Mouse (Mus musculus): ENCODE measurements around the gene Acsm2. TPM values are rescaled to one million over a fixed set of nuclear protein-coding genes. Genes with fewer than 3 reads are reported as not detected.
"Not testable (repeated sequence)": the region's sequence is repeated elsewhere in the genome, so short reads cannot be mapped to it uniquely, and the experiment has no call there.

The Acsm2 gene
- polyA plus RNA-seq, 1 experiment from 2014 or later: not detected

DNA sequence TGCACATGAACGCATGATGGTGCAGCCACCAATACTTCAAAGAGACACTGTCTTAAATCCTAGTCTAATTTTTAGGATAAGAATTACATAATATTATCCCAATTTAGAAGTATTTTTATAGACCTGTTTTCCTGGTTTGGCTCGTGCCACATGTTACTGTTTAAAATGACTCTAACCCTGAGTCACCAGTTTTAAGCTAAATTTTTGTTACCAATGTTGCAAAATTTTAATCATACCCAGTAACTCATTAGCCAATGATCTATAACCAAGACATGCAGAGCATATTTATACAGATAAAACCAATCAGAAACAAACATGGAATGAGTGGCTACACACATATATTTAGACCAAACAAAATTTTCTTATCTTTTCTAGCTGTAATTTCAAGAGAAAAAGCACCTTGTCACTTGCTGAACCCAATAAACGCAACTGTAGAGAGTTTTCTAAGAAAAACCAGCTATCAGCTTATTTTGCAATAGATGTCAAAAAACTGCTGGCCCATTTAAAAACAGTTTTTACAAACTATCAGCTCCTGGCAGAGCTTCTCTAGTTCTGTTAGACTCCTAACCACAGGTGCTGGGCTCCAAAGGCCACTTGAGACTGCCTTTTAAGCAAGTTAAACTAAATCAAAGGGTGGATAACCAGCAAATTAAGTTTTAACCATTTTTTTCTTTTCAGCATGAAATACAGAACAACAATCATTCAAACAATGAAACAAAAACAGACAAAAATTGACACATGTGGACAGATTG, 3.5 kb upstream of the Acsm2 start:
- Histone ChIP-seq H3K4me1 (ENCODE audit: control insufficient read depth, insufficient read depth, low read length) (no peaks in the 10 kb centered on the region), H3K27me3 (ENCODE audit: control insufficient read depth, insufficient read depth, low read length) (no peaks in the 10 kb centered on the region), H3K27ac (ENCODE audit: low read length) (no peak overlapping the region), H3K4me3 (replicated peaks; ENCODE audit: low read length) (no peak overlapping the region), H3K9me3 (replicated peaks; ENCODE audit: control insufficient read depth, low read length) (no peaks in the 10 kb centered on the region), H3K4me2 (ENCODE audit: low read depth, low read length) (no peak overlapping the region), H3K9ac (ENCODE audit: low read length) (no peak overlapping the region), H3K36me3 (ENCODE audit: control insufficient read depth, insufficient read depth, low read length) (no peaks in the 10 kb centered on the region)
- no peak for ATAC-seq (ENCODE audit: insufficient read depth, low FRiP score)
- WGBS: 72% methylated on average over 3 of the region's 3 CpGs

DNA sequence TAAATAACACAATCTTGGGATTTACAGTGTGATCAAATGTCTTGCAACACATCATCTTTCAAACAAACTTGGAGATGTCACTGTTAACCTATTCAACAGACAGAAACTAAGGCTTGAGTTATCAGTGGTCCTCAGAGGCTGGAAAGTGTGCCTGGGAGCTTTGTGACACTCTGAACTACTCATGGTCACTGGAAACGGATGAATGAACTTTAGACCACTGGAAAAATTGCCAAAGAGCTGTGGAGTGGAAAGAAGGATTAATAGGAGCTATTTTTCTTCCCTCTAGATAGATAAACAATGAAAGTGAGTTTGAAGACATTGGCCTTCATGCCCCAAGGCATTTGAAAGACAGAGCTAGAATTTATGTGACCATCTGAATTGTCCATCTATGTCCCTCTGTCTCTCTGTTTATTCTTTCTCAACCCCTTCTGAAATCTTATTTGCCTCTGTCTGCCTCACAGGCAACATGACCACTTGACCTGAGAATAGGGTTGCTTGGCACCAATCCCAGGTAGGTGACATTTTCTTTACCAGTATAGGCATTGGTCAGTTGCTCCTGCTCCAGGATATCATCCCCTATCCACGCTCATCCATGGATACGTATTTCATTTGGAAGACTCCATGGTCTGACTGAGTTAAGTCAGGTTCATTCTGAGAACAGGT, 5.8 kb downstream of the Acsm2 start:
- H3K9ac ChIP-seq (ENCODE audit: low read length): no peak overlapping the region
- H3K9me3 ChIP-seq (replicated peaks; ENCODE audit: control insufficient read depth, low read length): no peaks in the 10 kb centered on the region
- no peak overlapping the region for H3K4me3 ChIP-seq (replicated peaks; ENCODE audit: low read length)
- H3K27ac ChIP-seq (ENCODE audit: low read length): no peak overlapping the region
- no peaks in the 10 kb centered on the region for H3K36me3 ChIP-seq (ENCODE audit: control insufficient read depth, insufficient read depth, low read length)
- 77% methylated on average over 3 of the region's 3 CpGs for WGBS
- no peaks in the 10 kb centered on the region for H3K27me3 ChIP-seq (ENCODE audit: control insufficient read depth, insufficient read depth, low read length)
- H3K4me2 ChIP-seq (ENCODE audit: low read depth, low read length): no peak overlapping the region
- H3K4me1 ChIP-seq (ENCODE audit: control insufficient read depth, insufficient read depth, low read length): no peaks in the 10 kb centered on the region
- ATAC-seq (ENCODE audit: insufficient read depth, low FRiP score): no peak

DNA sequence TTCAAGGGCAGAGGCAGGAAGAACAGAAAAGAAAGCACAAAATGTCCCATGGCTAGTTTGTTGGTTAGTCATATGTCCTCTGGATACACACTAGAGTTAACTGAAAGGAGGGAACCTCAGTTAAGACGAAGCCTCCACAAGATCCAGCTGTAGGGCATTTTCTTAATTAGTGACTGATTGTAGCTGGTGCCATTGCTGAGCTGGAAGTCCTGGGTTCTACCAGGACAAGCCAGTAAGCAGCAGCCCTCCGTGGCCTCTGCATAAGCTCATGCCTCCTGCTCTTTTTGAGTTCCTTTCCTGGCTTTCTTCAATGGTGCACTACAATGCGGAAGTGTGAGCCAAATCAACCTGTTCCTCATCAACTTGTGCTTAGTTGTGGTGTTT, 6.3 kb downstream of the Acsm2 start:
- Histone ChIP-seq H3K4me3 (replicated peaks; ENCODE audit: low read length) (no peak overlapping the region), H3K27me3 (ENCODE audit: control insufficient read depth, insufficient read depth, low read length) (no peaks in the 10 kb centered on the region), H3K4me2 (ENCODE audit: low read depth, low read length) (no peak overlapping the region), H3K36me3 (ENCODE audit: control insufficient read depth, insufficient read depth, low read length) (no peaks in the 10 kb centered on the region), H3K9me3 (replicated peaks; ENCODE audit: control insufficient read depth, low read length) (no peaks in the 10 kb centered on the region), H3K9ac (ENCODE audit: low read length) (no peak overlapping the region), H3K27ac (ENCODE audit: low read length) (no peak overlapping the region), H3K4me1 (ENCODE audit: control insufficient read depth, insufficient read depth, low read length) (no peaks in the 10 kb centered on the region)
- WGBS: 84% methylated on average over 3 of the region's 3 CpGs
- no peak for ATAC-seq (ENCODE audit: insufficient read depth, low FRiP score)

DNA sequence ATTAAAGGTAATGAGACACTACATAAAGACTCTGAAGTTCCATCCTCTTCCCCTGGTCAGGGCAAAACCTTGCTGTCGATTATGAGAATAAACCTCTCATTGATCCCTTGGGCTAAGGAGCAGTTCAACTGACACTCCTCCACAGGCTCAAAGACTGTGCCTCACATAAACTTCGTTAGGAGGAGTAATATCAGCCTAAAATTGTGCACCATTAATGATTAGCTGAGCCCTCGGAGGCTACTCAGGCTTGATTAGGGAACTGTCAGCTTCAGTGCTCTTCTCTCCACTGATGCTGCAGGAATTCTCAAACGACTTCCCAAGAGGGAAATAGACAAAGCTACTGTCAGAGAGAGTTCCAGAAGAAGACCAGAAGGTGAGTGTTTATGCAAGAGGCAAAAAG, 7.3 kb downstream of the Acsm2 start:
- H3K9me3 ChIP-seq (replicated peaks; ENCODE audit: control insufficient read depth, low read length): no peaks in the 10 kb centered on the region
- no peaks in the 10 kb centered on the region for H3K36me3 ChIP-seq (ENCODE audit: control insufficient read depth, insufficient read depth, low read length)
- no peaks in the 10 kb centered on the region for H3K27me3 ChIP-seq (ENCODE audit: control insufficient read depth, insufficient read depth, low read length)
- H3K4me1 ChIP-seq (ENCODE audit: control insufficient read depth, insufficient read depth, low read length): no peaks in the 10 kb centered on the region
- H3K9ac ChIP-seq (ENCODE audit: low read length): no peak overlapping the region
- no peak overlapping the region for H3K27ac ChIP-seq (ENCODE audit: low read length)
- H3K4me2 ChIP-seq (ENCODE audit: low read depth, low read length): no peak overlapping the region
- 52% methylated on average over 4 of the region's 4 CpGs for WGBS
- no peak overlapping the region for H3K4me3 ChIP-seq (replicated peaks; ENCODE audit: low read length)
- no peak for ATAC-seq (ENCODE audit: insufficient read depth, low FRiP score)

DNA sequence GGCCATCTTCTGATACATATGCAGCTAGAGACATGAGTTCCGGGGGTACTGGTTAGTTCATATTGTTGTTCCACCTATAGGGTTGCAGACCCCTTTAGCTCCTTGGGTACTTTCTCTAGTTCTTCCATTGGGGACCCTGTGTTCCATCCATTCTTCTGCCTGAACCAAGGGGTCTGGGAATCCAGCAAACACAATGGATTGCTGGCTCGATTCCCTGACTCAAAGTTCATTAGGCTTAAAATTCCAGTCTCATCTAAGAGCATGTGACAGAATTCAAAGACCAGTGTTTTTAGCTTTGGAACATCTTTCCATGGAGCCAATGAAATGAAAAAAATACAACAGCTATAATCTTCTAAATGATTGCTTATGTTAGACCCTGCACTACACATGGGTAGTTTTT, 8.3 kb downstream of the Acsm2 start:
- H3K4me2 ChIP-seq (ENCODE audit: low read depth, low read length); H3K27ac ChIP-seq (ENCODE audit: low read length); ATAC-seq (ENCODE audit: insufficient read depth, low FRiP score); H3K4me3 ChIP-seq (replicated peaks; ENCODE audit: low read length); H3K36me3 ChIP-seq (ENCODE audit: control insufficient read depth, insufficient read depth, low read length); H3K9ac ChIP-seq (ENCODE audit: low read length); H3K9me3 ChIP-seq (replicated peaks; ENCODE audit: control insufficient read depth, low read length); H3K27me3 ChIP-seq (ENCODE audit: control insufficient read depth, insufficient read depth, low read length); H3K4me1 ChIP-seq (ENCODE audit: control insufficient read depth, insufficient read depth, low read length): not testable (repeated sequence)
- 88% methylated on average over 2 of the region's 2 CpGs for WGBS

DNA sequence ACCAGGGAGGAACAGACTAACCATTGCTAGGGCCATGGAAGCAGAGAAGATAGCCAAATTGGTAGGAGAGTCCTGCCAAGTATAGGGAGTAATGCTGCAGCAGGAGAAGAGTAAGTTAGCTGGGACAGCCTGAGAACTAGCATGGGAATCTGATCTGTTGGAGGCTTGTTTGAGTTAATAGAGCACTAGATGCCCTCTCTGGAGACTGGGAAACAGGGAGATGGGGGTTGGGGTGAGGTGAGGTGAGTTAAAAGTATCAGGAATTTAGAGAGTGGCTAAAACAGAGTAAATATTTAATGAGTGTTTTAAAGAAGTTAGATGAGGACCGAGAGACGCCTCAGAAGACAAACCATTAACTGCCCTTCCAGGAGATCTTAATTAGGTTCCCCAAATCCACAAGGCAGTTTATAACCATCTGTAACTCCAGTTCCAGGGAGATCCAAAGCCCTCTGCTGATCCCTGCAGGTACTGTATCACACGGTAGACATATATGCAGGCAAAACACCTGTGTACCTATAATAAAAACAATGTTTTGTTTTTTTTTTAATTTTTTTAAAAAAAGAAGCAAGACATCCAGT, 40.5 kb downstream of the Acsm2 start:
- Histone ChIP-seq H3K9ac (ENCODE audit: low read length) (no peak overlapping the region), H3K4me1 (ENCODE audit: control insufficient read depth, insufficient read depth, low read length) (no peaks in the 10 kb centered on the region), H3K9me3 (replicated peaks; ENCODE audit: control insufficient read depth, low read length) (no peaks in the 10 kb centered on the region), H3K4me3 (replicated peaks; ENCODE audit: low read length) (no peak overlapping the region), H3K27ac (ENCODE audit: low read length) (no peak overlapping the region), H3K36me3 (ENCODE audit: control insufficient read depth, insufficient read depth, low read length) (no peaks in the 10 kb centered on the region), H3K4me2 (ENCODE audit: low read depth, low read length) (no peak overlapping the region), H3K27me3 (ENCODE audit: control insufficient read depth, insufficient read depth, low read length) (no peaks in the 10 kb centered on the region)
- ATAC-seq (ENCODE audit: insufficient read depth, low FRiP score): no peak
- 45% methylated on average over 3 of the region's 3 CpGs for WGBS

DNA sequence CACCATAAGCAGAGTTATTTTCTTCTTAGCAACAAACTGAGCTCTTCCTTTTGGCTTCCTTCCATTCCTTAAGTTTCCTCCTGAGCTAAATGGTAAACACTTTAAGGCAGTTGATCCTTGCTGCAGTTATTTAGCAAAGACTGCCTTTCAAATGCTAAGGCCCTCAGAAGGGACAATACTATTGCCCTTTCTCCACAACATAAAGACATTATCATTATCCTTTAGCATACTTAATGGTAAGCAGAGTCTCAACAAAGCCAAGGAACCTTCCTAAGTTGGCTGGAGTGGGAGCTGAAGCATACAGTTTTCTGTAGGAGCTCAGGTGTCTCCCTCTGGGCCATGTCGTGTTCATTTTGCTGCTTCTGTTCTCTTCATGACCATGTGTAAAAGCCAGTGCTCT, 41.2 kb downstream of the Acsm2 start:
- Histone ChIP-seq H3K27ac (ENCODE audit: low read length) (no peak overlapping the region), H3K4me1 (ENCODE audit: control insufficient read depth, insufficient read depth, low read length) (no peaks in the 10 kb centered on the region), H3K27me3 (ENCODE audit: control insufficient read depth, insufficient read depth, low read length) (no peaks in the 10 kb centered on the region), H3K9me3 (replicated peaks; ENCODE audit: control insufficient read depth, low read length) (no peaks in the 10 kb centered on the region), H3K36me3 (ENCODE audit: control insufficient read depth, insufficient read depth, low read length) (no peaks in the 10 kb centered on the region), H3K4me3 (replicated peaks; ENCODE audit: low read length) (no peak overlapping the region), H3K4me2 (ENCODE audit: low read depth, low read length) (no peak overlapping the region), H3K9ac (ENCODE audit: low read length) (no peak overlapping the region)
- no peak for ATAC-seq (ENCODE audit: insufficient read depth, low FRiP score)
- 40% methylated on average over 1 of the region's 1 CpGs for WGBS

DNA sequence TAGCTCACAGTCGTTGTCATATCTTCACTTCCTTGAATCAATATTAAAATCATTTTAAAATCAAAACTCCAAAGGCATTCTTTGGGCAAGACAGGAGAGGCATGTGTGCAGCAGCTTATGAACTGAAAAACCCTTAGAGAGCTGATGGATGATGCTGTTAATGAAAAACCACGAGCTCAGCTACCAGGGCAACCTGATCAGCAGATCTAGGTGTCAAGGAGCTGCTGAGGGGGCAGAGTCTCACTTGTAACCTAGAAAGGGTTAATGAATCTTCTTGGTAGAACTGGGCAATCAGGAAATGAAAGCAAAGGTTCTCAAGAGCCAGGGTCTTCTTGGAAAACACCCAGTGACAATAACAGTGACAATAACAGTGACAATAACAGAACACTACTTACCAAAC, 42.4 kb downstream of the Acsm2 start:
- Histone ChIP-seq H3K4me3 (replicated peaks; ENCODE audit: low read length) (no peak overlapping the region), H3K27me3 (ENCODE audit: control insufficient read depth, insufficient read depth, low read length) (no peaks in the 10 kb centered on the region), H3K9ac (ENCODE audit: low read length) (no peak overlapping the region), H3K4me2 (ENCODE audit: low read depth, low read length) (no peak overlapping the region), H3K27ac (ENCODE audit: low read length) (no peak overlapping the region), H3K36me3 (ENCODE audit: control insufficient read depth, insufficient read depth, low read length) (no peaks in the 10 kb centered on the region), H3K9me3 (replicated peaks; ENCODE audit: control insufficient read depth, low read length) (no peaks in the 10 kb centered on the region), H3K4me1 (ENCODE audit: control insufficient read depth, insufficient read depth, low read length) (no peaks in the 10 kb centered on the region)
- 41% methylated on average over 2 of the region's 2 CpGs for WGBS
- no peak for ATAC-seq (ENCODE audit: insufficient read depth, low FRiP score)

DNA sequence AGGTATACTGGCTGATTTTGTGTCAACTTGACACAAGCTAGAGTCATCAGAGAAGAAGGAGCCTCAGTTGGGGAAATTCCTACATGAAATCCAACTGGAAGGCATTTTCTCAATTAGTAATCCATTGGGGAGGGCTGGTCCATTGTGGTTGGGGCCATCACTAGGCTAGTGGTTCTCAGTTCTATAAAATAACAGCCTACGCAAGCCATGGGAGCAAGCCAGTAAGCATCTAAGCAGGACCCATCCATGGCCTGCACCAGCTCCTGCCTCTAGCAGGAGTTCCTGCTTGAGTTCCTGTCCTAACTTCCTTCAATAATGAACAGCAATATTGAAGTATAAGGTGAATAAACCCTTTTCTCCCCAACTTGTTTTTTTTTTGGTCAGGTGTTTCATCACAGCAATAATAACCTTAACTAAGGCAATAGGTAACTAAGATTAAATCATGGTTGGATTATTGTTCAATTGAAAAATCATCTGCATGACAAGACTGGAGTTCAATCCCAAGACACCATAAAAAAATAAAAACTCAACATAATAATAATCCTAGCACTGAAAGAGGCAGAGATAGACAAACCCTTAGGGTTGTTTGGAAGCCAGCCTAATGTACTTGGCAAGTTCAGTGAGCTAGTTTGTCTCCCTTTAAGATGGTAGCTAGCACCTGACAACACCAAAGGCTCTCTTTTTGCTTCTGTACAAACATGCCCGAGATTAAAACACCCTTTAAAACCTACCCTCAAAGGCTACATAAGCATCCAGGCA, 47.2 kb downstream of the Acsm2 start:
- no peak overlapping the region for H3K4me3 ChIP-seq (replicated peaks; ENCODE audit: low read length)
- H3K36me3 ChIP-seq (ENCODE audit: control insufficient read depth, insufficient read depth, low read length): no peaks in the 10 kb centered on the region
- WGBS: 81% methylated on average over 2 of the region's 2 CpGs
- H3K27ac ChIP-seq (ENCODE audit: low read length): no peak overlapping the region
- no peaks in the 10 kb centered on the region for H3K9me3 ChIP-seq (replicated peaks; ENCODE audit: control insufficient read depth, low read length)
- no peaks in the 10 kb centered on the region for H3K27me3 ChIP-seq (ENCODE audit: control insufficient read depth, insufficient read depth, low read length)
- no peak overlapping the region for H3K9ac ChIP-seq (ENCODE audit: low read length)
- H3K4me1 ChIP-seq (ENCODE audit: control insufficient read depth, insufficient read depth, low read length): no peaks in the 10 kb centered on the region
- H3K4me2 ChIP-seq (ENCODE audit: low read depth, low read length): no peak overlapping the region
- ATAC-seq (ENCODE audit: insufficient read depth, low FRiP score): no peak

Data from stomach, embryonic 16.5 days (tissue).